Mouse (Mus musculus) monocyte, adult 2 months (primary cell): ENCODE results near the gene Csnk1d.

Experiments
- DNase-seq, 2 experiments: peaks; one replicate each; pipeline ENCODE4 v3.0.0; 2022; ENCODE audit warnings: low spot score in 2 of 2, low read depth in 1 of 2

Gene Csnk1d

DNA sequence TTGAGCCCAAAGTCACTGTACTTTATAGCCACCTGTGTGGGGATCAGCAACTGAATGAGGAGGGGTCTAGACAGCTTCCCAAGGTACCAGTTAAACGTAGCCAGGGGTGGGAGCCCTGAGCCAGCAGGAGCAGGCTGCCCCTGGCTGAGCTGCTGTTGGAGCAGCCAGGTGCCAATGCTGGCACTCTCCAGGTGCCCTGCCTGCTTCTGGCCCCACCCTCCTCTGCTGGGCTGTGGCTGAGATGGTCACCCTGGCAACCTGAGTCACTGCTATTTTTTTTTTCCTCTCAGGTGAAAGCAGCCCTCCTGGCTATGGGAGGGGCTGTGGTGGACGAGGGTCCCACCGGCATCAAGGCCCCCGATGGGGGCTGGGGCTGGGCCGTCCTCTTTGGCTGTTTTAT lies 36.2 kb downstream of the Csnk1d start:
- no peak for DNase-seq

DNA sequence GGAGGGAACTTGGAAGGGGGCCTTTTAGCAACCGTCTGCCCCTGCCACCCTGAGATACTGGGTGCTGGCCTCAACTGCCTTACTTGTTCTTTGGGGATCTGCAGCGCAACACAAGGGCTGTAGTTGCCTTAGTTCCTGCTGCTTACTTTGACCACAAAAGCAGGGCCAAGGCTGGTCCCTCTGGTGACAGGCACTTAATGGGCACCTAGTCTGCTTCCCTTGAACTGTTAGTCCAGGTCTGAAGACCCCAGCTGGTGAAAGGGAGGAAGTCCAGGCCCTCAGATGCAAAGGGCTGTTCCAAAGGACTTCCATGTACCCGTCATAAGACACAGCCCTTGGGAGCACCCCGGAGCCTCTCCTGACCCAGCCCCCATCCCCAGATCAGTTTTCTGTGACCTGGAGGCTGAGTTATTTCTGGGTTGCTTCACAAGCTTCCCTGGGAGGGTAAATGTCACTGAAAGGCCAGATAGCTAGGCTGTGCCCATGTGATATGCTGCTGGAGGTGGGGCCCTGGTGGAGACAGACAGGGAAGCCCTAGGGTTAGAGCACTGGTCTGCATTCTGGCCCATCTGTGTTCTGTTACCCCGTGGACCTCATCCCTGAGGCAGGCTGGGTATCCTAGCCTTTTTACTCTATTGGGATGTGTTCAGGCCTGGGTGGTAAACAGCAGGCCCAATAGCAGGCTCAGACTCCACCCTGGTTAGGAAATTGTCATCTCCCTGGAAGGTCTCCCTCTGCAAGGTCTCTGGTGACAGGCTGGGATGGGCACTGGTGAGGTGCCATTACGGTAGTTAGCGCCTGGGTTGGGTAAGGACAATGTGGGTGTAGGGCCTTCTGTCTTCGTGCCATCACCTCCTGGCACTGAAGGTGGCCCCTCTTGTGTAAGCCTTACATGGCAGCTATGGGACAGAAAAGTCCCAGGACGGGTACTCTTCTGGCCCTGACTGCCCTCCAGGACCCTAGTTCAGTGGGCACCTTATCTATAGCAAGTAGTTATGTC lies 39.1 kb downstream of the Csnk1d start:
- no peak for DNase-seq

DNA sequence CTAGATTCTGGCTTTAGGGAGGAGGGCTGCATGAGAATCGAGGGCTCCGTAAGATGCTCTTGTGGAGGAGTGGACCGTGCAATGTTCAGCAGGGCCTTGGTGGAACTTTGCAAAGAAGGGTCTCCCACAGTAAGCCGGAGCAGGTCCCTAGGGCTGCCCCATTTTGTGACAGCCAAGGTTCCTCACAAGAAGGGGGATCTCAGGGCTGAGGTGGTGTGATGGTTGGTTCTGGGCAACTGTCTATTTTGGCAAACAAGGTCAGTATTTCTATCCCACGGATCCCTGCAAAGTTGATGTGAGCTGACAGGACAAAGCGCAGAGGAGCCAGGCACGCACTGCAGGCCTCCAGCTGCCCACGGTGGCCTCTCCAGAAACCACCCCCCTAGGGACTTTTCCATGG lies 39.9 kb downstream of the Csnk1d start:
- DNase-seq: no peak

DNA sequence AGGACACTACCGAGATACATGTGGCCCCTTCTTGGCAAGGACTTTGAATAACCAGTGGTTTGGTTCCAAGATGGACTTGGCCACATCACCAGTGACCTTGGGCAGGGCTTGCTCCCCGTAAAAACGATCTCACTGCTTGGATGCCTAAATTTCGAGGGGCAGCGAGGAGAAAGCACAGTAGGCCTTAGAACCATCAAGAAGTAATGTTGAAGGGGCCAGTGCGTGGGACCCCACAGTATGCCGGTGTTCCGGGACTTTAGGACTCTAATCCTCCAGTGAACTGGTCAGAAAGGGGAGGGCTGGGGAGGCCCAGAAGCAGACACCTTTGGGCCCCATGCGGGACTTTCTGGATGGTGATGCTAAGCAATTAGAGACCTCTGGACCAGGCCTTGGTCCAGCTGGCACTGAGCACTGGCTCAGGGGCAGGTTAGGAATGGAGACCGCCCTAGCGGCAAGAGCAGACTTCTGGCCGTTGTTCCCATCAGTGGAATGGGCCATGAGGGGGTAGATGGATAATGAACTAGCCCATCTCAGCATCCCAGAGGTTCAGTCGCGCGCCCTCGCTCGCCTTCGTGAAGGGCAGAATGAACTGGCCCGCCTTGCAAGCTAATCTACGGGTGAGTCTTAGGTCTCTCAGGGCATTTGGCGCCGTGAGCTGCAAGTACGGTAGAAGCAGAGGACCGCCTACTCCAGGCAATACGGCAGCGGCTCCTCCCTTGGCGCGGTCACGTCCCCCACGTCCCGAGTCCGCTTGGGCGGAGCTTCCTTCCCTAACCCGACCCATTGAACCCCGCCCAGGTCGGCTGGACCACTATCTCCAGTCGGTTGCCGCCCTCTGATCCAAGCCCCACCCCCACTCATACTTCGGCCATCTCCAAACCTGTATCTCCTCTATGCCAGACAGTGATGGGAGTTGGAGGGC lies 40.6 kb downstream of the Csnk1d start:
- peak; percentile 77 for DNase-seq

DNA sequence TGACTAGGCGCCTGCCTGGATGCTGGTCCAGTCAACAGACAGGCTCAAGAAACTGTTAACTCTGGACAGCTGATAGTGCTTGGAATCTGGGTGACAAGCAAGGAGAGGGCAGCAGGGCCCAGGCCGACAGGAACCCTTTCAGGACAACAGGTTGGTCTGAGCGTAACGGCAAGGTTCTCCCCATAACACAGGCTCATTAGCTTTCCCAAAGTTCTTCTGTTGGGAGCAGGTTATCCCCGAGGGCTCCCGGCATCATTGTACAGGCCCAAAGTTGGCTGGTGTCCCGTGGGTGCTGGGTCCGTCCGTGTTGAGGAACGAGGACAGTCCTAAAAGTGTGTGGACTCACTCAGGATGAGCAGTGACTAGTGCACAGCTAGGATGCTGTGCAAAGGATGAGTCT lies 41.3 kb downstream of the Csnk1d start:
- DNase-seq: no peak

DNA sequence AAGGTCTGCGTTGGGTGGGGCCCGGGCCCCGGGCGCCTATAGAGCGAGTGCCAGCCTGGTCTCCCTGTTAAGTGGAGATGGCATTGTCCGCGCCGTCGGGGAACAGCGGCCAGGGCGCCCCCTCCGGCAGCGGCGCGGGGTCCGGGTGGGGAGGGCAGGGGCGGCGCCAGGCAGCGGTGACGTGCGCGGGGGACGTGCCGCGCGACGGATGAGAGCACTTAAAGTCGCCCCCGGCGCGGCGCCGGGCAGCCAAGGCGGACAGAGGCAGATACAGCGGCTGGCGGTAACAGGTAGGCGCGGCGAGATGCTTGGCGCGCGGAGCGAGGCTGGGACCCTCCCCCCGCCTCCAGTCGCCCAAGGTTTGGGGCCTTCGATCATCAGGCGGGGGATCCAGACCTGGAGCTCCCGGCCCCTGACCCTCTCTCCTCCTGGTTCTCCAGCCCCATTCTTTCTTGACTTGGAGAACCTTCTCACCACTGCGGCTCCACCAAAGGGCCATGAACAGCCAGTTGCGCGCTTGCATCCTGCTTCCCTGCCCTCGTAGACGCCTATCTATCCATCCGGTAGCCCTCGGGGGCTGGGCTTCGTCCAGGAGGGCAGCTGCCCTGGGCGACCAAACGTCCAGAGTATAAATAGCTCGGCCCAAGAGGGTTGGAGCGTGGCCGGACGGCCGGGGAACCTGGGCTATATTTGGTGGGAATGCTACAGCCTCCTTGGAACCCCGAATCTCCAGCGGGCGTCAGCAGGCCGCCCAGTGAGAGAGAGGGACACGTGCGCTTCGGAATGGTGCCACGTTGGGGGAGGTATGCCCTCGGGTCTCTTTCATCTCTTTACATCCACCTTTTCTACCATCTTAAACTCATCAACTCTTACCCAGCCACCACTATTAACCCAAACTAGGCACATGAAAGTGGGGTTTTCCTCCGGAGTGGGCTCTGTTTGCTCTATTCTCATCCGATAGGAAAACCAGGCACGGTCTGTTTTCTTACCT lies 42.0 kb downstream of the Csnk1d start:
- DNase-seq: peak in 1 of 2 experiments; percentile 49

DNA sequence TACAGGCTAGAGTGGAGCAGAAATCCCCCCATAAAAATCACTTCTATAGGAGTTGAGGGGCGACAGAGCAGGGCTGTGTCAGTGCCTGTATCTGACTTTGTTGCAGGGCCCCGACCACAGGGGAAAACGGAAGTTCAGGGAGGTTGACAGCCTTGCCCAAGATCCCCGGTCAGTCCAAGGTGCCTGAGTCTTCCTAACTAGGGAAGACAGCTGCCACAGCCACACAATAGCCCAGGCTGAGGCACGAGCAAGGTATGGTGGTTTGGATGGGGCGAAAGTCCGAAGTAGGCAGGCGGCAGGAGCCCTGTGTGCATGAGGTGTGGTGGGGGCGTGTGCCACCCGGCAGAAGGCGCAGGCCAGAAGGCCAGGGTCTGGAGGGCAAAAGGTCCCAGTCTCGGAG lies 42.8 kb downstream of the Csnk1d start, which contains the start of gene Slc16a3:
Slc16a3 (plus strand) TSS at position 153 of the 400 bp plus-strand sequence.
- DNase-seq: peak in 1 of 2 experiments; percentile 57

DNA sequence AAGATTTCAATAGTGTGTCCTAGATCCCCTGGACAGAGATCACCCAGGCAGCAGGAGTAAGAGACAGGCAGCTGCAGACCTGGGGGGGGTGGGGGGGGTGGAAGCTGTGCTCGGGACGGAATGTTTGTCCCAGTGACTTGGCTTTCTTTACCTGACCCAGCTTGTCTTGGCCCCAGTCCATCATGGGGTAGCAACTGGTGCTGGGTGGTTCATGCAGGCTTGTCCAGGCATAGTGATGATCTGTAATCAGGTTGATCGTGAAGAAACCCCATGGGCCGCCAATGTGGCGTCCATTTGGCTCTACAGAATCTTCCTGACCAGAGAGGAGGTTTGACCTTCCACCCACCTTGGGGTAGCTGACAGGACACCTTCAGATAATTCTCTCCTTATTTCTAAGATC lies 45.2 kb downstream of the Csnk1d start:
- DNase-seq: no peak

DNA sequence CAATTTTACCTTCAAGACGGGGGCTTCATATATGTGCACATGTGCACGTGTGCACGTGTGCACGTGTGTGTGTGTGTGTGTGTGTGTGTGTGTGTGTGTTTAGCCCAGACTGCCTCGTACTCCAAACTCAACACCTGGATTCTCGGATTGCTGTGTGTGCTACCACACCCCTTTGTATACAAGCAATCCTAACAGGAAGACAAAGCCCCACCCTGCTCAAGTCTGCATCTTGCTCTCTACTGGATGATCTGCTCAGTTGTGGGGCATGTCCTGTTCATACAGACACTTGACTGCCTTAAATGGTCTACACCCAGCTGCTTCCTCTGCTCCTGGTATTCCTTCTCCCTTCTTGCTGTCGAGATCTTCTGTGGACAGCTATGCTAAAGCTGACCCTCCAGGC lies 45.9 kb downstream of the Csnk1d start:
- no peak for DNase-seq

DNA sequence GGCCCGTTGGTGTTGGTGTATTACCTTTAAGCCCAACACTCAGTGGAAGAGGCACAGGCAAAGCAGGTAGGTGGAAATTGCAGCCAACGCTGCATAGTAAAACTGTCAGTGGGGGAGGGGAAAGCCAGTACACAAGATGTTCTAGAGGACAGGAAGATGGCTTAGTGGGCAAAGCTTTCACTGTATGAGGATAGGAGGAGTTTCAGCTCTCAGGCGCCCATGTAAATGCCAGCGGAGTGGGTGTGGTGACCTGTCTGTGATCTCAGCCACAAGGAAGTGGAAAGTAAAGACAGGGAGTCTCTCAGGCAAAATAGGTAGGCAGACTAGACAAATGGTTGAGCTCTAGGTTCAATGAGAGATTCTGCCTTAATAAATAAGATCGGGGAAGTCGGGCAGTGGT lies 50.2 kb downstream of the Csnk1d start:
- no peak for DNase-seq

DNA sequence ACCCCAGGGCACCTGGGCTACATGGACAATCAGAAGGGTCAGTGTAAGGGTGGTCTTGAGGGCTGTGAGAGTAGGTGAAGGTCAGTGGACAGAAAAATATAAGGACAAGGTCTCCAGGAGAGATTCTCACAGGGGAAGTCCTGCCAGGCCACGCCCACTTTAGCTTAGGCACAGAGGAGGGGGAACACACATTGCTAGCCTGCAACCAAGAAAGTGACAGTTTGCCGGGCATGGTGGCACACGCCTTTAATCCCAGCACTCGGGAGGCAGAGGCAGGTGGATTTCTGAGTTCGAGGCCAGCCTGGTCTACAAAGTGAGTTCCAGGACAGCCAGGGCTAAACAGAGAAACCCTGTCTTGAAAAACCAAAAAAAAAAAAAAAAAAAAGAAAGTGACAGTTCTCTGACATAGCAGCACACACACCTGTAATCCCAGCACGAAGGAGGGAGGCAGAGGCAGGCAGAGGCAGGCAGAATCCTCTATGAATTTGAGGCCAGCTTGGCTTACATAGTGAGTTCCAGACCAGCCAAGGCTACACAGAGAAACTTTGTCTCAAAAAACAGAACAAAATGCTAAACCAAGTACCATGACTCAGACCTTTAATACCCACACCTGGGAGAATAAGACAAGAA lies 51.3 kb downstream of the Csnk1d start:
- DNase-seq: peak in 1 of 2 experiments; percentile 25

DNA sequence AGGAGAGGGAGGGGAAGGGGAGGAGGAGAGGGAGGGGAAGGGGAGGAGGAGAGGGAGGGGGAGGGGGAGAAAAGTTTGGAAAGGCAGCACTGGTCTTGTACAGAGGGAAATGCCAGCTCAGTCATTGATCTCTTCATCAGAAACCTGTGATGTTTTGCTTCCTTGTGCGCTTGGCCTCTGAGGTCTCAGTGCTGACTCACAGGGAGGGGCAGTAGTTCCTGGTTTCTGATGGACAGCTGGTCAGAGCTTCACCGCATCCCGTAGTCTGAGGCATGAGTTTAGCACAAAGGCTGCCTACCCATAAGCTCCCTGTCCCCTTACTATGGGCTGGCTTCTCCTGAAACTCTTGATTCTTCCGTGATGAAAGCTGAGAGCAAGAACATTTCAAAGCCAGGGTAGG lies 52.3 kb downstream of the Csnk1d start:
- DNase-seq: peak; percentile 73 to 81

DNA sequence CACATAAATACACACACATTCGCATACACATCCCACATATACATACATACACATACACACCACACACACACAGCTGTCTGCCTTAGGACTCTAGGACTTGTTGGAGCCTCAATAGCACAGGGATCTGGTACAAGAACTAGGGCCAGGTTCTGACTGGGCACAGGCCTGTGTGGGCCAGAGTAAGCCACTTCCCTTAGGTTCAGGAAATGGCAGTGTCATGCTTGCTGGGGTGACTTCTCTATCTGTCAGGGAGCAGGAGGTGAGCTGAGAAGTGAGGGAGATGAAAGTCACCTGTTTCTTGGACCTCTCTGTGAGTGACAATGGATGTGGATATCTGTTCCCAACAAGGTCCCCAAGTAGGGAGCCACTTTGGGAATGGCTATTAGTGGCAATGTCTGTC lies 53.2 kb downstream of the Csnk1d start:
- peak in 1 of 2 experiments; percentile 23 for DNase-seq

DNA sequence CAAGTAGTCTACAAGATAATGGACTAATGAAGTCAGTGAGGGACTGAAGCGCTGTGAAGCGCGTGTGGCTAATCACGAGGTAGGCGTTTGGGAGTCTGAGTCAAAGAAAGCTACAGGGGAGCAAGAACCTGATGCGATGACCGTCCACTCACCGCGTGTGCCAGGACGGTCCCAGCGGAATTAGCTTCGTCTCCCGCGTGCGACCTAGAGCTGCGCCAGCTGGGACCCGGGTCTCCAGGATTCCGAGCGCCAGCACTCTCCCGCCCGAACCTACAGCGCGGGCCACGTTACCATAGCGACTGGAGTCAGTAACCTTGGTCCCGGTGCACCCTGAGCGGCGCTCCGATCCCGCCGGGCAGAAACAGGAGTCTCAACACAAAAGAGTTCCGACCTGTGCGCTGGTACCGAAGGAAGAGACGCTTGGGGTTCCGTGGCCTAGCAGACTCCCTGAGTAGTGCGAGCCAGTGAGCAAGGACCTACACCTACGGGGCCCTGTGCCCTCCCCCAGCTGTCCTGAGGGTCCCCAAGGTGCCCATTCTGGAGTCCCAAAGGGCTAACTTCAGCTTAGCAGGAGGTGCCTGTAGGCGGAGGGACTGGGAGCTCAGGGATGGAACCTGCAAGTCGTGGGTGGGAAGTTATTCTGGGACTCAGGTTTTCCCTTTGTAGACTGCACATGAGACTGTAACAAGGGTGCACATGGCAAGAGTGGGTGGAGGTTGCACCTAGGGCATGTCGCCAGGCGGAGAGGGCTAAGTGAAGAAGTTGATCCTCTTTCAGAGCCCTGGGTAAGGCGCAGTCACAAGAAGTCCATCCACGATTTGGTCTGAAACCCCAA lies 58.3 kb downstream of the Csnk1d start, which contains the start of gene Ccdc57:
Ccdc57 (minus strand) TSS at position 309 of the 835 bp plus-strand sequence.
- peak; percentile 55 to 83 for DNase-seq

DNA sequence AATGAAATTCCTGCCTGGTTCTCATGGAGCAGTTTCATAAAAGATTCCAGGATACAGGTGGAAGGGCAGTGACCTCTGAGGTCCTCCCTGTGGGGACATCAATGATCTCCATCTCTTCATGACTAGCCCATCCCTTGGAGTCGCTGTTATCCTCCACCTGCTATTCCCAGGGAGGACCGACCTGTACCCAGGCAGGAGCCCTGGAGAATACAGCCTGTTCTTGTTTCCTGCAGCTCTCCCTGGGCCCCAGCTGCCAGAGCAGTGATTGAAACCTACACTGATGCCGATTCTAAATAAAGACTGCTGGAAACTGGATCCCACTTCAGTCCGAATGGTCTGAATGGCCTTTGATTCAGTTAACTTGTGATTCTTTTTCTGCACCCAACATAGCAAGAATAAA lies 59.7 kb downstream of the Csnk1d start:
- no peak for DNase-seq

DNA sequence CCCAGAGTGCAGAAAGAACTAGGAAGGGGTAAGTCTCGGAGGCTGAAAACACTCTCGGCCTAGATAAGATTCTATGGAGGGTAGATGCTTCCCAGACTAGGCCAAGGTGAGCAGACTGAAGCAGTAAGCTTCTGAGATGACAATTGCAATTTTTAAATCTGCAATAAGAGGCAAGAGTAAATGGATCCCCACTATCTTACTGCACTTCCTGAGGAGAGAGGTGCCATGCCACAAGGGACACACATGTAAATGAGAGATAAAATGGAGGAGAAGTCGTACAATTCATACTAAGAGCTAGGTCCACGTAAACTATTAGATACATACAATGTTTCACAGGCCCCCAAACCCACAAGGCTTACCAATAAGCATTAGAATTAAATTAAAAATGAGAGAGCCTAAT lies 62.7 kb downstream of the Csnk1d start:
- no peak for DNase-seq

DNA sequence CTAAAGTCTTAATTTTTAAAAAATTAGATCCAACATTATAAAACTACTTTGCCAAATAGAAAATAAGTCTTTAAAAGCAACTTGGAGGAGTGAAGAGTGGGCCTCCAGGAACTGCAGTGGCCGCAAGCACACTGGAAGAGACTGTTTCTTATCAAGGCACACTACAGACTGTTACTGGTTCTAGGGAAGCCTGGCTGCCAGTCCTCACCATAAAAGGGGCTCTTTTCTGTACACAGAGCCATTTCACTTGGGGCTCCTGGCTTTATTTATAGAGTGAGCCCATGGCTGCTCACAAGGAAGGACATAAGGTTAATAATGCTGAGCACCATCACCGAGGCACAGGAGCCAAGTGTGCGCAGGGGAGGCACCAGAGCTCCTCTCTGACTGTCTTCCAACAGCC lies 68.6 kb downstream of the Csnk1d start:
- DNase-seq: no peak

DNA sequence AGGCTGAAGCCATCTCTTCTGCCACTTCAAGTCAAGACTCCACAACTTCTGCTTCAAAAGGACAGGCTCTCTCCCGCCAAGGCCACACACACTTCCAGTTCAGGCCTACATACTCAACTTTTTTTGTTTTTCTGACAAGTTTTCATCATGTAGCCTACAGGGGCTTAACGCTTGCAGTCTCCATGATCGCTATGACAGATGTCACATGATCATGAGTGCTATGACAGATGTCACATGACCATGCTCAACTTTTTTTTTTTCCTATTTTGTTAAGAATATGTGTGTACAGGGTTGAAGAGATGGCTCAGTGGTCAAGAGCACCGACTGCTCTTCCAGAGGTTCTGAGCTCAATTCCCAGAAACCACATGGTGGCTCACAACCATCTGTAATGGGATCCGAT lies 73.4 kb downstream of the Csnk1d start:
- no peak for DNase-seq

DNA sequence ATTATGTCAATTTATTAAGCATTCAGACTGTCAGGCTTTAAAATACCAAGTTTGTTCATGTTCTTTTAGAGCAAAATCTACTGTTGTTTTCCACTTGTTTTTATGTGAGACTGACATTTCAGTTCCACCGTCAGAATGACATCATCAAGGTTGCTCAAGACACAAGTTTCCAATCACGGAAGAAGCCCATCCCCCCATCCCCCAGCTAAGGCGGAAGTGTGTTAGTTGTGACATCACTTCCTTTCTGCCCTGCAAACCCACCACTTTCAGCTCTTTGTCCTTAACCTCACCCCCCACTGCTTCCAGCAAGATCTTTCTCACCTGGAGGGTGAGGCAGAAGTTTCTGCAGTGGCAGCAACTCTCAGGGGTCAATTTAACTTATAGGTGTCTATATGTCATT lies 74.7 kb downstream of the Csnk1d start:
- DNase-seq: peak in 1 of 2 experiments; percentile 48
